Mouse (Mus musculus) limb, embryonic 15.5 days (tissue): Measurements from ENCODE around the gene Krtap5-1. TPM values are rescaled to one million over a fixed set of nuclear protein-coding genes. Genes with fewer than 3 reads are reported as not detected.
"Not testable (repeated sequence)": the region's sequence is repeated elsewhere in the genome, so short reads cannot be mapped to it uniquely, and the experiment has no call there.

Experiments used
- ATAC-seq: fragments of 200-750 bp; cut with Nextera tagmentation; 2 replicates; pipeline ENCODE4 v1.8.0; 2017; ENCODE audit warnings: low read depth, moderate TSS enrichment; ENCODE audit not compliant: insufficient number of reproducible peaks, low FRiP score, low TSS enrichment
- H3K27ac ChIP-seq: fragments of 300-500 bp; sonication (generic); 2 replicates; pipeline ENCODE4 v1.5.1; 2015; ENCODE audit warnings: moderate library complexity, mild to moderate bottlenecking, inconsistent platforms
- H3K27me3 ChIP-seq: fragments of 300-500 bp; sonication (generic); 2 replicates; pipeline ENCODE4 v1.6.1; 2015; ENCODE audit warnings: inconsistent platforms
- H3K36me3 ChIP-seq: fragments of 300-500 bp; sonication (generic); 2 replicates; pipeline ENCODE4 v1.6.1; 2015; ENCODE audit warnings: inconsistent platforms
- H3K4me1 ChIP-seq: fragments of 300-500 bp; sonication (generic); 2 replicates; pipeline ENCODE4 v1.6.1; 2015; ENCODE audit warnings: inconsistent platforms
- H3K4me2 ChIP-seq: fragments of 300-500 bp; sonication (generic); 2 replicates; pipeline ENCODE4 v1.6.1; 2015; ENCODE audit warnings: mild to moderate bottlenecking, inconsistent platforms
- H3K4me3 ChIP-seq: fragments of 300-500 bp; sonication (generic); 2 replicates; pipeline ENCODE4 v1.5.1; 2015; ENCODE audit warnings: mild to moderate bottlenecking, inconsistent platforms
- H3K9ac ChIP-seq: fragments of 300-500 bp; sonication (generic); 2 replicates; pipeline ENCODE4 v1.6.1; 2015; ENCODE audit warnings: inconsistent platforms
- H3K9me3 ChIP-seq: fragments of 300-500 bp; sonication (generic); 2 replicates; pipeline ENCODE4 v1.6.1; 2016; ENCODE audit warnings: inconsistent platforms
- WGBS: fragments of 180-500 bp; shearing (Covaris S2); methylation state at CpG from one replicate; pipeline ENCODE4 v1.1.7; 2015; 5-methylcytosine and 5-hydroxymethylcytosine counted together
- polyA plus RNA-seq: library from polyadenylated mRNA; unstranded; fragments of >200 nt; fragmentation: Nextera tagmentation; extraction: Ambion mirVana; gene quantifications from 2 replicates; pipeline ENCODE4 v1.2.1, GENCODE M21; 2015

Krtap5-1 gene
- polyA plus RNA-seq: not detected in 2 replicates

DNA sequence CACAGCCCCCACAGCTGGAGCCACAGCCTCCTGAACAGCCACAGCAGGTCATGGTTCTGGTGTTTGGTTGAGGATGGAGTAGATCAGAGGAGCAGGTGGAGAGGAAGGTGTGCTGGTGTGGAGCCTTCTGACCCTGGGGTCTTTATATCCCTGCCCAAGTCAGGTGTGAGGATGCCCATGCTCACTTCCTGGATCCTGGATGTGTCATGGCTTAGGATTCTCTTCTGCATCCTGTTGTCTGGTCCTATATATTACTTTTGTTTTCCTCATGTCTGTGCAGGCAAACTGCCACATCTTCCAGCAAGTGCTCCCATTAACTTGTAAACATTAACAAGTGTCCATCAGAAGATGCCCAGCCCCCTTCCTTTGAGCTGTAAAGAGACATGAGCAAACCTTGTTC lies at the start of gene Krtap5-1:
Gene Krtap5-1, minus strand, starts transcription at position 101 of the 400 bp plus-strand sequence.
- not testable (repeated sequence) for H3K27me3 ChIP-seq, H3K4me2 ChIP-seq, H3K9me3 ChIP-seq, H3K4me1 ChIP-seq, ATAC-seq, H3K9ac ChIP-seq, H3K36me3 ChIP-seq, H3K4me3 ChIP-seq, H3K27ac ChIP-seq

DNA sequence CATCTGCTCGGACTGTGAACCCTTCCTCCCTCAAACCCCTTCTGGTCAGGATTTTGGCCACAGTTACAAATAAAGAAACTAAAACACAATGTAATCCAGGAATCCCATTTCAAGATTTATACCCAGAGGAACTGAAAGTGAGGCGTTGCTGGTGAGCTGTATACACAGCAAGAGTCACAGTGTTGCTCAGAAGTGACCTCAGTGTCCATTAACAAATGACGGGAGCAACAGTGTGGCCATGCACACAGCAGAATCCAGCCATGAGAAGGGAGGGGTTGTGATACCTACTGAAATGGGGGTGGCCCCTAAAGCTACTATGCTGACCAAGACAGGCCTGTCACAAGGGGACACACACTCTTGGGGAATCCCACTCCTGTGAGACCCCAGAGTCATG lies 45.3 kb upstream of the Krtap5-1 start:
- Histone ChIP-seq H3K27me3 (no peaks in the 10 kb centered on the region), H3K9ac (no peak overlapping the region), H3K36me3 (no peaks in the 10 kb centered on the region), H3K4me3 (no peak overlapping the region), H3K27ac (peak overlapping the region; percentile 5; the same call in 1 of the 2 replicates), H3K4me1 (peaks cover 13% of the 10 kb centered on the region; the same call in 1 of the 2 replicates), H3K9me3 (no peaks in the 10 kb centered on the region), H3K4me2 (no peak overlapping the region)
- ATAC-seq: no peak
- WGBS: 79% methylated on average over 3 of the region's 3 CpGs

DNA sequence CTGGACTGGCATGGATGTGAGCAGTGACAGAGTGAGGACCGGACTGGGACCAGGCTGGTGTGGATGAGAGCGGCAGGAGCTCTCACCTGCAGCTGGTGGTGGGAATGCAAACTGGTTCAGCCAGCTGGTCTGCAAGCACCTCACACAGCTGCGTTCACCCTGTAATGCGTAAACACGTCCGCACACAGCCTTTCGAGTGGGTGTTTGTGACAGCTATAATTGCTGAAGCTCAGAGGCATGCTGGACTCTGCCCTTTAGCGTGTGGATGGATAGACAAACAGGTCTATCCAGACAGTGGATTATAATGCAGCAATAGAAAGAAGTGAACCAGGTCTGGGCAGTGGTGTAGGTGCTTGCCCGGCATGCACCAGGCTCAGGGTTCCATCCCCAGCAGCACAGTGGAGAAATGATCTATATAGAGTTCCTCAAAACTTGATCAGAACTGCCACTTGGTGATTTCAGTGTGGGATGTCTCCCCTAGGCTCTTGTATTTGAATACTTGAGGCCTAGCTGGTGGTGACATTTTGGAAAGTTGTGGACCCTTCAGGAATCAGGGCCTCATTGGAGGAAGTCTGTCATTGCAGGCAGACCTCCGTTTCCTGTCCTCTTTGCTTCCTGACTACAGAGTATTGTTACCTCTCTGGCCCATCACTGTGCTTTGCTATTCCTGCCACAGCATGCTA lies 44.8 kb upstream of the Krtap5-1 start:
- H3K9me3 ChIP-seq: no peaks in the 10 kb centered on the region
- ATAC-seq: no peak
- H3K9ac ChIP-seq: no peak overlapping the region
- H3K36me3 ChIP-seq: no peaks in the 10 kb centered on the region
- peak overlapping the region; percentile 44 for H3K27ac ChIP-seq
- H3K4me2 ChIP-seq: no peak overlapping the region
- 52% methylated on average over 10 of the region's 10 CpGs for WGBS
- peaks cover 13% of the 10 kb centered on the region; the same call in 1 of the 2 replicates for H3K4me1 ChIP-seq
- no peak overlapping the region for H3K4me3 ChIP-seq
- H3K27me3 ChIP-seq: no peaks in the 10 kb centered on the region

DNA sequence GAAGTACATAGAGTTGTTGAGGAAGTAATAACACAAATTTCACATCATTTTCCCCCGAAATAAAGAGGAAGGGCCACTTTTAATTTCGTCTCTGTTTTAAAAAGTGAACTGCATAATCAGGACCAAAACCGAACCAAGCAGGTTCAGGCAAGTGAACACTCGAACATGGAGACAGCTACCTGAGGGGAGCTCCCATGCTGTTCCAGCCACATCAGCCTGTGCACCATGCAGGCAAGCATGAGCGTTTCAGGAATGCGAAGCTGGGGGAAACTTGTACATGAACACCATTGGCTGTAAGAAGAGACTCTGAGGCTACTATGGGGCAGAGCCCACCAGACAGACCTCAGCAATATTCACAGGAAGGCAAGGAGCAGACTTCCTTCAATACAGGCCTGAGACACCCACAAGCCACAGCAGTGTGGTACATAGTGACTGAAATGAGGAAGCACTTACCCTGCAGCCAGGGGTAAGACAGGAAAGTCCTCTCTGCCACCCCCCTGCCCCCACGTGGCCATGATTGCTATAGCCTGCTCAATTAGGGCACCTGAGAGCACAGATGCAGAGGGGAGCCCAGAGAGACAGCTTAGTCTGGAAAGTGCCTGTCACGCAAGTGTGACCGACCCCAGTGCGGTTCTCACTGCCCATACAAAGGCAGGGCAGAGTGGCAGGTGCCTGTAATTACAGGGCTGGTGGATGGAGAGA lies 43.5 kb upstream of the Krtap5-1 start:
- no peak for ATAC-seq
- peak overlapping the region; percentile 44 for H3K27ac ChIP-seq
- no peak overlapping the region for H3K4me3 ChIP-seq

DNA sequence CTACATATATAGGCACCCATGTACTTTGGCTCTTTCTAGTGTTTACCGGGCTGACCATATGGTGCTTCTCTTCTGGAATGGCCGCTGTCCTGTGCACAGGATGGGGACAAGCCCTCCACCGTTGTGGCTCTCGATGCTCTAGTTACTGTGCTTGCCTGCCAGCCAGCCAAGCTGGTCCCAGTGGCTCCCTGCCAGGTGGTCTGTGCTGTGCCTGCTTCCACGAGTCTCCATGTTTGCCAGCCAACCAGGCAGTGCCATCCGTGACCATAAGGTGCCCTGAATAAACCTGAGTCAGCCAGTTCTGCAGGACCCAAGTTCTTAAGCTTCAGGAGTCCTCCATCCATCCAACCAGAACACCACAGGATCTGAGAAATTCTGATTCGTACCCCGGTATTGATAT lies 38.2 kb upstream of the Krtap5-1 start:
- Histone ChIP-seq H3K4me3 (no peak overlapping the region), H3K9me3 (no peaks in the 10 kb centered on the region), H3K9ac (no peak overlapping the region), H3K4me2 (no peak overlapping the region), H3K4me1 (peaks cover 7% of the 10 kb centered on the region; the same call in 1 of the 2 replicates), H3K36me3 (no peaks in the 10 kb centered on the region), H3K27ac (no peak overlapping the region), H3K27me3 (no peaks in the 10 kb centered on the region)
- ATAC-seq: no peak
- 84% methylated on average over 8 of the region's 8 CpGs for WGBS

More for the DNA sequence above, 43.5 kb upstream of the Krtap5-1 start:
- 40% methylated on average over 10 of the region's 10 CpGs for WGBS
- Histone ChIP-seq H3K9me3 (no peaks in the 10 kb centered on the region), H3K9ac (no peak overlapping the region), H3K36me3 (no peaks in the 10 kb centered on the region), H3K27me3 (no peaks in the 10 kb centered on the region), H3K4me1 (peaks cover 13% of the 10 kb centered on the region; the same call in 1 of the 2 replicates), H3K4me2 (no peak overlapping the region)

DNA sequence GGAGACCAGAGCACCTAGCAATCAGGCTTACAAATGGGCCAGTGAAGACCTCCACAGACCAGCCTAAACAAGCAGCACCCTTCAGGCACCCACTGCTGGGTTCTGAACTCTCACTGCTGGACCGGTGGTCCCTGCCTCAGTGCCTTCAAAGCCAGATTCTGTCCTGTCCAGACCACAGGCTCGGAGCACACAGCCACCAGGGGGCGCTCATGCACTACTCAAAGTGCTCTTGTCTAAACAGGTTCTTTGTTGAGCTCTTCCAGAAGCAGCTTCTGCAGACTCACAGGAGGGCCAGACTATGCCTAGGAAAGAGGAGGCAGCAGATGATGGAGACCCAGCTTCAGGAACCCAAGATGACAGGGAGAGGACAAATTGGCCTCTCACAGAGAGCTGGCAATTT lies 37.3 kb upstream of the Krtap5-1 start:
- 5% methylated on average over 3 of the region's 3 CpGs for WGBS

DNA sequence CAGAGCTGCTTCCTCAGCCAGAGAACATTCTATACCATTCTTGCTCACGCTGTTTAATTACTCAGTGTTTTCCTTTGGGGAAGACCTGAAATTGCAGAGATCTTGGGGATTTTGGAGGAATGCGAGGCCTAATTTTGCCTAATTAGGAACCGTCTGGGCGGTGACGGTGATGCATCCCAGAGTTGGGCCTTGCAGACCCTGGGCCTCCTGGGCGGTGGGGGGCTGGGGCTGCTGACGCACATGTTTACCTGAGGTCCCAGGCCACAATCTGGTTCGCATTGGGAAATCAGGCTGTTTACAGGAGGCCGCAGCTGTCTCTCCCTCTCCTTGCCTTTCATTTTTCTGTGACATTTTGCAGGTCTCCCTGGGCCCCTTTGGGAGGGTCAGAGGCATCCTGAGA lies 35.8 kb upstream of the Krtap5-1 start:
- H3K36me3 ChIP-seq, H3K4me1 ChIP-seq, H3K27me3 ChIP-seq, ATAC-seq, H3K4me2 ChIP-seq, H3K9ac ChIP-seq, H3K9me3 ChIP-seq, H3K4me3 ChIP-seq: not testable (repeated sequence)
- WGBS: 48% methylated on average over 5 of the region's 9 CpGs
- H3K27ac ChIP-seq: 0 out of 2 replicates have a peak overlapping the region, but pooled peaks have one; percentile 24

More for the DNA sequence above, 37.3 kb upstream of the Krtap5-1 start:
- H3K4me1 ChIP-seq: peaks cover 7% of the 10 kb centered on the region; the same call in 1 of the 2 replicates
- H3K27me3 ChIP-seq: no peaks in the 10 kb centered on the region
- H3K9me3 ChIP-seq: no peaks in the 10 kb centered on the region
- 0 out of 2 replicates have a peak overlapping the region, but pooled peaks have one; percentile 22 for H3K27ac ChIP-seq
- H3K4me2 ChIP-seq: no peak overlapping the region
- H3K9ac ChIP-seq: no peak overlapping the region
- ATAC-seq: no peak
- H3K4me3 ChIP-seq: no peak overlapping the region
- no peaks in the 10 kb centered on the region for H3K36me3 ChIP-seq

DNA sequence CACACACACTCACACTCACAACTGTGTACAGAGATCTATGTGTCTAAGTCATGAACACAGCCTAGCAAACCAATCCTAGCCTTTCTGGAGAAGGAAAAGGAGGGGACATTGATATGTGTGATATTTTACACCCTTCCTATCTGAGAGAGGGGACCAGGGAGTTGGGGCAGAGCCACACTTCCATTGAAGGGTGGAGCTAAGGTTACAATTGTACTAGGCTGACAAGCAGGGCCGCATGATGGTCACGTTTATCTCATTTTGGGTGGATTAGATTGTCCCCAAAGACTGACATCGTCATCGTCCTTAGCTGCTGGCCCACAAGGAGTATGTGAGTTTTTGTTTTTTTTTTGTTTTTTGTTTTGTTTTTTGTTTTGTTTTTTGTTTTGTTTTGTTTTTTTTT lies 34.4 kb upstream of the Krtap5-1 start:
- Histone ChIP-seq H3K4me1 (peaks cover 7% of the 10 kb centered on the region; the same call in 1 of the 2 replicates), H3K27ac (no peak overlapping the region), H3K27me3 (no peaks in the 10 kb centered on the region), H3K4me3 (no peak overlapping the region), H3K9ac (no peak overlapping the region), H3K4me2 (no peak overlapping the region), H3K9me3 (no peaks in the 10 kb centered on the region), H3K36me3 (no peaks in the 10 kb centered on the region)
- no peak for ATAC-seq
- 73% methylated on average over 4 of the region's 4 CpGs for WGBS

DNA sequence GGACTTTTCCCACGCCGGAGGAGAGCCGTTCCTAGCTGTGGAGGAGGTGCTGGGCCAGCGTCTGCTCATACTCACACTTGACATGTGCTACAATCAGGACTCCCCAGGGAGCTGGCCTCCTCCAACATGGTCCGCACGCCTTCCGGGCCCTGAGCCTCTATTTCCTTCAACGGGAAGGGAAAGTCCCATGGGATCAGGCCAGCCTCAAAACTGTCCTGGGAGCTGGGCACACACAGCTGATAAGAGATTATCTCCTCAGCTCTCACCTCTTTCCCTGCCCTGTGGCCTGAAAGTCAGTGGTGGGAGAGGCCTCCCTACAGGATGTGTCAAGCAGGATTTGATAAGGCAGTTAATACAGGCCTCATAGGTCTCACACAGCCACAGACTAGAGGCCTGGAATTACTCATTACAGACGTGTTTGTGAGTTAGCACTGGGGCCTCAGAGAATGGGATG lies 33.4 kb upstream of the Krtap5-1 start:
- no peaks in the 10 kb centered on the region for H3K36me3 ChIP-seq
- peaks cover 7% of the 10 kb centered on the region; the same call in 1 of the 2 replicates for H3K4me1 ChIP-seq
- H3K27ac ChIP-seq: no peak overlapping the region
- ATAC-seq: no peak
- no peak overlapping the region for H3K4me2 ChIP-seq
- H3K4me3 ChIP-seq: no peak overlapping the region
- H3K27me3 ChIP-seq: no peaks in the 10 kb centered on the region
- no peak overlapping the region for H3K9ac ChIP-seq
- H3K9me3 ChIP-seq: no peaks in the 10 kb centered on the region
- 53% methylated on average over 9 of the region's 9 CpGs for WGBS

DNA sequence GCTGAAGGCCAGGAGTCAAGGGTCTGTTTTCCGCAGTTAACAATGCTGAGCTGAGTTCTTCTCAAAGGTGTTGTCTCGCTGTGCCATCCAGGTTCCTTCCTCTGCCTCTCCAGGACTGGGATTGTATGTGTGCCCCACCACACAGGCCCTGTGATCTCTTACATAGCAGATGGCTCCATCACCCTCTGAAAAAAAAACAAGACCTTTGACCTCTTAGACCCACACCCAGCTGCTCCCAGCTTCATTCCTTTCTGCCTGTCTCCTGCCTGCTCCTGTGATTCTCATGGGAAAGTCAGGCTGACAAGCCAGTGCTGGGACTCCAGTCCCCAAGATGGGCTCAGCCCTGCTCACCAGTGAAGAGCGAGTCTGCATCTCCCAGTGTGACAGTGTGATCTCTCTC lies 31.6 kb upstream of the Krtap5-1 start:
- H3K4me3 ChIP-seq: no peak overlapping the region
- H3K4me2 ChIP-seq: no peak overlapping the region
- H3K27me3 ChIP-seq: no peaks in the 10 kb centered on the region
- H3K4me1 ChIP-seq: no peaks in the 10 kb centered on the region
- H3K27ac ChIP-seq: no peak overlapping the region
- WGBS: 61% methylated on average over 3 of the region's 3 CpGs
- H3K9ac ChIP-seq: no peak overlapping the region
- H3K36me3 ChIP-seq: no peaks in the 10 kb centered on the region
- H3K9me3 ChIP-seq: no peaks in the 10 kb centered on the region
- ATAC-seq: no peak

DNA sequence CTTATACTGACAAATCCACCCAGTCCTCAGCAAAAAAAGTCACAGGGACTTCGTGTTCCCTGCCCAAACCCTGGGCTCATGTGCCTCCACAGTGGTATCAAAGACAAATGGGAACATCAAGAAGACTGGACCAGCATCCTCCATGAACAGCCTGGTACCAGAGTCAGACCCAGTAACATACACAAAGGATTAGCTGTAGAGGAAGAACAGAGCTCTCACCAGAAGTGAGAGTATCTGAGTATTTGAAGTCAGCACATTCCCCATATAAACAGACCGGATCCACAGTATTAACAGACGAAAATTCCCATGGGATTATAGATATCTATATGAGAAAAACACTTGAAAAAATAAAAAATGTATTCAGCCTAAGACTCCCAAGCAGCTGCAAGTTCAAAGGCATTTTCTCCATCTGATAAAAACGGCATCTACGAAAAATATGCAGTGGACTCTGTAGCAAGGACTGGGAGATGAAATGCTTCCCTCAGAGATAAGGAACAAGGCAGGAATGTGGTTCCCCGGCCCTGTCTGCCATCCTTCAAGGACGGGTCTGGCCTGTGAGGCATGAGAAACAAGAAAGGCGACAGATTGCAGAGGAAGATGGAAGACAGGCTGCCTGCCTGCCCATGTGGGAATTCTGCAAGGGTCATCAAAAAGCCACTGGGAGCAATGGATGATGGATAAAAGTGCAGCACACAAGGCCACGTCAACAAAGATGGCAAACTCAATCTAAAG lies 30.0 kb upstream of the Krtap5-1 start:
- Histone ChIP-seq H3K9ac (no peak overlapping the region), H3K27me3 (no peaks in the 10 kb centered on the region), H3K9me3 (no peaks in the 10 kb centered on the region), H3K36me3 (no peaks in the 10 kb centered on the region), H3K4me2 (no peak overlapping the region), H3K4me3 (no peak overlapping the region), H3K4me1 (no peaks in the 10 kb centered on the region; the same call in 1 of the 2 replicates), H3K27ac (no peak overlapping the region)
- ATAC-seq: no peak
- 46% methylated on average over 9 of the region's 9 CpGs for WGBS
